Mouse (Mus musculus) liver, embryonic 14.5 days (tissue): ENCODE measurements around the gene Olfr1369-ps1.

ENCODE experiments used
- CTCF ChIP-seq: IDR thresholded peaks from 2 replicates; pipeline ENCODE4 v1.5.1; 2016; ENCODE audit warnings: antibody characterized with exemption, low read depth, control low read depth
- EP300 ChIP-seq: IDR thresholded peaks from 2 replicates; pipeline ENCODE4 v1.6.1; 2016; ENCODE audit warnings: antibody characterized with exemption, low read depth

DNA sequence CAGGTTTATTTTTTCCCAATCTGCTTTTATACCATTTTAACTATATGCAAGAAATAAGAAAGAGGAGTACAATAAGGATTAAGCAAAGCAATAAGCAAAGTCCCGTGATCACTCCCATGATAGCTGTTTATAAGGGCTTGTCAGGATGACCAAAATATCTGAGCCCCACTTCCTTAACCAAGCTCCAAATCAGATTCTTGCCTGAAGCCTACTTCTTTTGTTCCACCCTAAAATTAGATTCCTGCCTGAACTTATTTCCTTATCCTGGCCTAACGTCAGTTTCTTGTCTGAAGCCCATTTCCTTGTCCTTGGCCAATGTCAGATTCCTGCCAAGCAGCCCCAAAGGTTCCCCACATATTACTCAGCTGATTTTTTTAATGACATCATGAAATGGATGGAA, 28.6 kb upstream of the Olfr1369-ps1 start:
- TF ChIP-seq CTCF (no peak), EP300 (no peak)
